Mouse (Mus musculus) yolk sac, embryonic 10.5 days (tissue): ENCODE measurements at regions not wholly inside any gene's neighbourhood (a gene's known extent, or its start where the extent isn't known, plus 50 kb on each side); places are given as distances from the start of the nearest gene placed in this dataset.
A peak's percentile ranks its signal among the peaks of the same experiment; 100 is the strongest.

Experiments used
- DNase-seq: peaks from one replicate; pipeline ENCODE4 v3.0.0-alpha.2; 2017; ENCODE audit warnings: low spot score

DNA sequence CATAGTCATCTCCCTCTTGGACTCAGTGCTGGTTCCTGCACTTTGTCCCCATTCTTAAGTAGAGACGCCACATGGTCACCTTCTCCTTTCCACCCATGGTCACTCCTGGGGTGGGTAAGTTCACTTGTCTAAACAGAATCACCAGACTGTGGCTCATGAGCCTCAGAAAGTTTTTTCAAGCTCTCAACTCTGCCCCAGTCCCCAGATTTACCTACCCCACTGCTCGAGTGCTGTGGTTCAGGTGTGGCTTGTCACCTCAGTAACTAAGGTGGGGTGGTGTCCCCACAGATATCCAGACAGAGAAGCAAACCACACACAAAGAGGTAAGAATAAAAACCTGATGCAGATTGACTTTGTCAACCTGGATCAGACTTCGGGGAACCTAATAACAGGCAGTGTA, 87.6 kb downstream of the Rpl10-ps3 start:
- no peak for DNase-seq

DNA sequence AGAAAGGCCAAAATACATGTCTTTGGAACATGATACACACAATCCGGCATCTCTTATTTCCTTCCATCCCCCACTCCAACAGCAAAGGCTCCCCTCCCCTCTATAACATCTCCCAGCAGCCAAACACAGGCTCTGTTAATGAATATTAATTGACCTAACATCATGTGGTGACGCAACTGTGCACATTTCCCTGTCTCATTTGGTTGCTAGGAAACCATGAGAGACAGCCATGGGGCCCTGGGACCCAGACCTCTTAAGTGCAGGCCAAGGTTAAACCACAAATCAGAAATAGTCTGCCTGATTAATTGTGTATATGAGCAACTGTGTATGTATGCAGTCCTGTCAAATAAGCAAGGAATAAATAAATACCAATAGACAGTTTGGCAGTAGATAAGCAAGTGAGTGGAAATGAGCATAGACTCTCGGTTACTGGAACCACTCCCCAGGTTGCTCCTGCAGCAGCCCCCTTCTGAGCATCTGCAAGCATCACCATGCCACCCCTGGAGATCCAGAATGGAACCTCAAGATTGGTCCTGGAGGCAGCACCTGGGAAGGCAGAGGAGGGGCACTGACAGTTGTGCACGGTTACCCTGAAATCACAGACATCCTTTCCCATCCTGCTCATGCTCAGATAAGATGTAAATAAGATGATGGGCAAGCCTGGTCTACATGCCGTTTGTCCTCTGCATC, 99.6 kb downstream of the Rpl10-ps3 start:
- no peak for DNase-seq

DNA sequence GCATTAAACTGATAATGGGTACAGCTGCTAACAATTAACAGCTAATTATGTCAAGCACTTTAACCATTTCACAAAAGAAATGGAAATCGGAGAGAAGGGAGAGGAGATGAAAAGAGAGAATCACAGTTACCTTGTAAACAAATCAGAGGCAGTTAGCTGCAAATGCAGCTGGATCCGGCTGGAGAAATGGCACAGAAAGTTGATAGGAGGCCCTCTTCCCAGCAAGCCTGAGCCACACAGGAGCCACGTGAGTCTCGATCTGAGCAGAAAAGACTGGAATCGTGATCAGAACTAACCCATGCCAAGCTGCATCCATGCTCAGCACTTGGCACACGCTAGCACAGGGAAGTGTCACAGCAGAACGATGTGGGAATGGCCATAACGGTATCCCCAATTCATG, 103.8 kb downstream of the Rpl10-ps3 start:
- DNase-seq = no peak

DNA sequence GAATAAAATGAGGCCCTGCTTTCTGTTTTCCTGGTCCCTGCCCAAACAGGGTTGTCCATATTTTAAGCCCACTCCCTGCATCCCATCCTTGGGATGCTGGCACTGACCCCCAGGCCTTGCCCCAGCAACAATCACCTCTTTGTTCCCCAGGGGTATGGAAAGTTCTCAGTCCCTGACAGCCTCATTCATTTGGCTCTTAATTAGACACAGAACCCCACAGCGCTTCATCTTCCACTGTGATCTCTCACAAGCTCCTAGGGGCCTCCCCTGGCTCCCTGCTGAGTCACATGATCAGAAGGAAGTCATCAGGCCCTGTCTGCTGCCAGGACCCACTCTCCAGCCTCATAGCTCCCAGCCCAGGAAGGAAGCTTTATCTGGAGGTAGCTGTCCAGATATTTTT, 108.9 kb downstream of the Rpl10-ps3 start:
- DNase-seq = no peak

DNA sequence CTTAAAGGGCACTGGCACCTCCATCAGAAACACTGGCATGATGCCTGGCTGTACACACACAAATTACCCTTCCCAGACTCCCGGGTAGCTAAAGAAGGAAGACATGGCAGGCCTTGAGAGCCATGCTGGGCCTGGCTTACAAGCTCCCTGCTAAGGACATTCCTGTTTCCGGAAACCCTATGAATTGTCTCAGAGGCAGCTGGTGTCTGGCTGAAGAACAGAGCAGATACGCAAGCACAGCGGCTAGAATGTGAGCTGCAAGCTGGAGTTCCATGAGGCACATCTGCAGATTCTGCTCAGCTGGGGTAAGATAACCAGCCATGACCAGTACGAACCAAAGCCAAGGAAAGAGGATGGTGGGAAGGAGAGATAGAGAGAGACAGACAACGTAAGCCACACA, 110.1 kb downstream of the Rpl10-ps3 start:
- DNase-seq = no peak

DNA sequence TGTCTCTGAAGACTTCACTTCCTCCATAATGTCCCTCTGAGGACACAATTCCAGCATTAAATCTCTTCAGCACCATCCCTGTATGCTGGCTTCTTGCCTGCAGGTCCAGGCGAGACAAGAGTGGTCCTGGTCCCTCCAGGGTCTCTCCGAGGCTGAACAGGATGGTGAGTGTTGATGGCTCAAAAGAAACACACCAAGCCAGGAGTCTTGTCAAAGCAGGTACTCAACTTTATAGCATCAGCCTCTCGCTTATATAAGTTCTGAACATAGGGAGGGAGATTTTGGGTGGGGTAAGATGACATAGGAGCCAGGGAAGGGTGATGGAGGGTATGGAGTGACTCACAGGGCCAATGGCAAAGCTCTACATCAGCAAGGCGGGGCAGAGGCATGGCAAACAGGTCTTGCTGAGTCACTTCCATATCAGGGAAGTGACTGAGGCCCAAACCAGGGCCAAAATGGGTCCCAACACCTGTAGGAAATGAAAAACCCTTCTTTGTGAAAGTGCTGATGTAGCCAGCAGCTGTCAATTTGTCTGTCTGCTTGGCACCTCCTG, 111.7 kb downstream of the Rpl10-ps3 start:
- no peak for DNase-seq

DNA sequence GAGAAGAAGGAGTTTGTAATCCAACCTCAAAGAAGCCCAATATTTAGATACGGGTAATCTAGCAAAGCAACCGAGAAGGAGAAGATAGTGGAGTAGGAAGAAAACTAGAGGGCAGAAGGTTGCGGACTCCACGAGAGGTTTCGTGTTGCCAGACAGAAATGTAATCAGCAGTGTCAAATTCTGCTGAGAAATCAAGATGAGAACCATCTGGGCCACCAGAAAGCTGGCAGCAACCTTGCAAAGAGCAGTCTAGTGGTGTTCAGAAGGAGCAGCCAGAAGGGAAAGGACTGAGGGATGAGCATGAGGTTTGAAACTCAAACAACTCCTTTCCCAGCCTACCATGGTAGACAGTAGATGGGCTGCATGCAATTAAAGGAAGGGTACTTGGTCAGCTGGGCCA, 134.3 kb downstream of the Rpl10-ps3 start:
- no peak for DNase-seq

DNA sequence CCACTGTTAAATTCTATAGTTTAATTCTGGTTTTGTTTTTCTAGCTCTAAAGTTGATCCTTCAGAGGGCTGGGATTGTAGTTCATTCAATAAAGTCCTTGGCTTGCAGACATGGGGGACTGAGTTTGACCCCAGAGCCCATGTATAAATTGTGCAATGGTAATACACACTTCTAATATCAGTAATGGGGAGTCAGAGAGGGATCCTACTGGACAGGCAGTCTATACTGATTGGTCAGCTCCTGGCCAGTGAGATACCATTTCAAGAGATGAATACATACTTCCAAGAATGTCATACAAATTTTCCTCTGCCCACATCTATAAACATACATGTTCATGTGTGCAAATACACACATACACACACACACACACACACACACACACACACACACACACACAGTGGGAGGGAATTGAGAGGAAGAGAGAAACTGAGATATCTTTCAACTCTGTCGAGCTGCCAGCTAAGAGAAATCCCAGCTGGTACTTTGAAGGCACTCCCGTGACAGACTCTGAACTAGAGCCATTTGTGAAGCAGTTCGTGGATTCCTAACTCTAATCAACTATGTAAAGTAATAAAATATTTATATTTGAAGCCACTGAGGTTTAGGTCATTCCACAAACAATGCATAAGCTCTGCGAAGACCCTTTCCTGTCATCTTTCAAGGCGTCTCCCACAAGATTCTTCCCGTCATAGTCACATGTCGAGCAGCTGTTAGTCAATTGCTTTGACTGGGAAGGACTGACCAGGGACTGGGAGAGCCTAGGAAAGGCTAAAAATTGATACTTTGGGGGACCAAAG, 145.1 kb downstream of the Rpl10-ps3 start:
- no peak for DNase-seq

DNA sequence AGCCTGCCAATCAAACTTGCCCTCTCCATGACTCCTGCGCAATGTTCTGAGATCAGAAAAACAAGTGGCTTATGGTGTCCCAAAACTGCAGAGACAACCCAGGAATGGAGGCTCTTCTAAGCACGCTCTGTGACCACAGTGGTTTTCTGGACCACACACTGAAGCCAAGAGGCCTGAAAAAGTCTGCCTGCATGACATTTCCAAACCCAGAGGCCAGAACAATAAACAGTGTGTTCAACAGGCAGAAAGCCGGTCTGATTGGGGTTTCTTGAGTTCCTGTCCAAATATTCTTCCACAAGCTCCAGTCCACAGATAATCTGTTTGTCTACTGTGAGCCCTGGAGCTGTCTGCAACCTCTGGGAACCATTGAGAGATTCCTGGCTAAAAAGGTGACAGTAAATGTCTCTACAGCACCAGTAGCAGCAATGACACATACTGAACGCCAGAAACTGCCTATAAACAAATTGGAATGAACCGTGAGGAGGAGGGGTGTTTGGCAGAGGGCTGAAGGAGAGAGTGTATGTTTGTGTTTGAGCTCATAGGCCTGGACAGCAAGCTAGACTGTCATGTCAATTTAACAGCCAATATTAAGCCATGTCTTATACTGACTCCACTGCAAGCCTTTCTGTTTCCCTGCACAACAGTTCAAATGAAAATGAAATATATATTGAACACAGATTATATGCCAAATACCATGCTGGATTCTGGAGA, 152.2 kb downstream of the Rpl10-ps3 start:
- no peak for DNase-seq

DNA sequence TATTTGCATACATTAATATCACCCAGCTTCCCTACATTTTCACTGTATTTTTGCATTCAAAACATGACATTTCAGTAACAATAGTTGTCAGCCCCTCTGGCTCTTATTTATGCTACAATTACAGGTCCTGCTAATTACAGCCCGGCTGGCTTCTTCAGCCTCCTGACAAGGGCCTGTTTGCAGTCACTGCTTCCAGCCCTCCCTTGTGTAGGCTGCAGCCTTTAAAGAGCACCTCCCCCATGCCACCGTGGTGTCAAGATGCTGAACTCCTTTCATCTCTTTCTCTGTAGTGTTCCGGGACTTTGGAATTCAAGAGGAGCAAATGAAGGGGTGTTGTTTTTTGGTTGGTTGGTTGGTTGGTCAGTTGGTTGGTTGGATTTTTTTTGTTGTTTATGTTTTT, 153.6 kb downstream of the Rpl10-ps3 start:
- no peak for DNase-seq

DNA sequence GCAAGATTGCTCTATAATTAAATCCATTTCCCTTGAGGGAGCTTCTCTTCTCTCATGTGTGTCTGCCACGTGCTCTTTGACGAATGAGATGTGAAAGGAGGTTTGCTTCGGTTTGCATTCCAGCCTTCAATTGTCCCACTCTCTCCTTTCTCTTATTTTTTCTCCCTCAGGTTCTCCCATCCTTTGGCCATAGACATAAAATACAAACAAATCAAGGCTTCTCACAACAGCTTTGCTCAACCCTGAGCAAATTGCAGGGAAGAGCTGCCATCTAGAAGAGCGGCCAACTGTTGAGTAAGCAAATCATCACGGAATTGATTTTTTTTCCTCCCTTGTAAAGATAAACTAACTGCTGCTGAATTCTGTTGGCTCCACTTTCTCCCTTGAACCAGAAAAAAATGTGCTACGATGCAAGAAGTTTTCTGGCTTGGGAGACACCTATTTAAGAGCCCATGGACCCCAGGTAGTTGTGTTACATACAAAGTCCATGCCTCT, 156.1 kb downstream of the Rpl10-ps3 start:
- no peak for DNase-seq

DNA sequence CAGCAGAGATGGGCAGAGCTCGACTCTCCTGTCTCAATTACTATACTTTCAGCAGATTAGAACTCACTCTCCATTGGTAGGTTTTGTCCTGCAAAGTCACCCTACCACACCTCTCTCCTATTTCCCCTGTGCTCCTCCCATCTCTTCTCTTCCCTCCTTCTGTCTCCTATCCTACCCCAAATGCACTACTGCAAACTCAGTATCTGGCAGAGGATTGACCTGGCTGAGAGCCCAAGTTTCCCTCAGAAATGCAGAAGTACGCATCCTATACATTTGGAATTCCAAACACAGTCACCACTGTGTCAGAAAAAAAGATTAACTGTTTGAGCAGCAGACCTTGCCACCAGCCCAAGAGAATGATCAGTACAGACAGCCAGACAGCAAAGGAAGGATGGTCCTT, 163.4 kb downstream of the Rpl10-ps3 start:
- no peak for DNase-seq

DNA sequence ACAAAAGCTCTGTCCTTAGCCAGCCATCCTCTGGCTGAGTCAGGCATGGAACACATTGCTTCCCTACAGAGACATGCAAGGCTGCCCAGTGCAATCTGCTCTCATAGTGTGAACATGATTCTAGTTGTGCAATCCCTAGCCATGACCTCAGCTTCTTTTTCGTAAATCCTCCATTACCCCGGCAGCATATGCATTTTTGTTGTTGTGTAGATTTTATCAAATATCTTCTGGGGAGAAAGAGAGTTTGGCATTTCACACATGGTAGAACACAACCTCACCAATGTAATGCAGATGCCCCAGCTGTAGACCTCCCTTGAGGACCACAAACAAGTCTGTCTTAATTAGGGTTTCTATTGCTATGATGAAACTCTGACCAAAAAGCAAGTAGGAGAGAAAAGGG, 168.6 kb downstream of the Rpl10-ps3 start:
- DNase-seq = no peak

DNA sequence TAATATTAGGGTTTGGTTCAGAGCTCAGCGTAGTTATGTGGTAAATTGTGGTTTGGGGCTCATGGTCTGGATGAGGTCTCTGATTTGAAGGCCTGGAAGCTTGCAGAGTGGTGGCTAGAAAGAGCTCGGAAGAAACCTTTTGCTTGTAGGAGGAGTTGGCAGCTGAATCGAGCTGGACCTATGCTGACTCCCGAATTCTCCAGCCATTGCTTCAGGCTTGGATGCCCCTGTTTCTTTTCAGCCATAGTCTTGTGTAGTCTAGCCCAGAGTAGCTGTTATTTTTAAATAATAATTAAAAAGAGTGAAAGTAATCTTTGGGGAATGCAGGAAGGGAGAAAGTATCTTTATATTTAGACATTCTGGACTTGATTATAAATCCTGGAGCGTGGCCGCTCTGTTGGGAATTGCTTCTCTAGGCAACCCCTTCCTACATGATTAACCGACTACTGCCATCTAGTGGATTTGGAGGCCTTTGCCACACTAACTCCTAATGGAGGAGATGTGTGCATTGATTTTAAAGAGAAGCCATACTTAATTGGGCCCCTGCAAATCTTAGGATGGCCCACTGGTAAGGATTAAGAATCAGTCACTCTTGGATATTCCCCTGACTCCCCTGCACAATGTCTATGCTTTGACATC, 172.8 kb downstream of the Rpl10-ps3 start:
- DNase-seq = peak; percentile 53

DNA sequence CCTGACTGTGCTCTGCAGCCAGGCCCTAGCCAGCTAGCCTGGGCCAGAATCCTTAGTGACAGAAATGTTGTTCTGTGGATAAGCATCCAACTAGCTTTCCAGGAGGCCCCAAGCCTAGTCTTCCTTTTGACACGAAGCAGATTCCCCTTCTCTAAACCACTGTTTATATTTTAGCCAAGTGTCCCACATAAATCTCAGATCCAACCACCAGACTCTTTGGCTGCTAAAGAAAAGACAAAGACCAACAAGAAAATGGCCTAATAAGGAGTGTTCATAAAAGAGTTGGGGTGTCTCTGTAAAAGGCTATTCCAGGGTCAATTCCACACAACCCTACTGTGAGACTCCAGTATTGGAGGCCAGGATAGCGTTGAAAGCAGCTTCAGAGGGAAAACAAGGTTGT, 173.6 kb downstream of the Rpl10-ps3 start:
- peak; percentile 23 for DNase-seq

DNA sequence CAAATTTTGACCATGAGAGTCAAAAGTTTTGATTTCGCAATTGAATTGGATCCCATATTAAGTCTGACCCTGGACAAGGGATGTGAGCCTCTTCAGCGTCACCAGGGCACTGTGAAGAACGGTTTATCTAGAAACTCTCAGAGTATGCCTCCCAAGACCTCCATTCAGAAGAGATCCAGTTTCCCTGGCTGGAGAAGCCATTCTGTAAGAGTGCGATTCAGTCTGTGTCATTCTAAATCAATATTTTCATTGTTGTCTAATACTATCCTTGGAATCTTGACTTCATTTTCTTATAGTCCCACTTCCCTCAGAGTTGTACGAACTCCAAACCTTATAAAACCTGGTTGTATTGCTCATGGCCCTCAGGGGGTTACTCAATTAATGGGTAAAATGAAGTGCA, 174.1 kb downstream of the Rpl10-ps3 start:
- DNase-seq = no peak

DNA sequence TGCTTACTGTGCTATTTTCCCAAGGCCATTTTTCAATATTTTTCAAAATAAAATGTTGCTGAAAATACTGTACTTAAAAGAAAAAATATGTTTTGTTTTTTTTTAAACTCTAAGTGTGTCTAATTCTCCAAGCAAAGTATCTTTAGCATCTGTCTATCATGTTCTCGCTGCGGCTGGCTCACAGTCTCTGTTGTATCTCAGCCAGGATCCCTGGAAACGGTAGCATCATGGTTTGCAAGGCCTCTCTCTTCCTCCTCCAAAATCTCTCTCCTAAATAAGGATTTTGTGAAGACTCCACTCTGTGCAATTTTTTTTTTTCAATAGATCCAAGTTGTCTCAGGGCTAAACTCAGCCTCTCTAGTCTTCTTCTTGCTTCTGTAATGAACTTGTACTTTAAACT, 190.2 kb downstream of the Rpl10-ps3 start:
- no peak for DNase-seq

DNA sequence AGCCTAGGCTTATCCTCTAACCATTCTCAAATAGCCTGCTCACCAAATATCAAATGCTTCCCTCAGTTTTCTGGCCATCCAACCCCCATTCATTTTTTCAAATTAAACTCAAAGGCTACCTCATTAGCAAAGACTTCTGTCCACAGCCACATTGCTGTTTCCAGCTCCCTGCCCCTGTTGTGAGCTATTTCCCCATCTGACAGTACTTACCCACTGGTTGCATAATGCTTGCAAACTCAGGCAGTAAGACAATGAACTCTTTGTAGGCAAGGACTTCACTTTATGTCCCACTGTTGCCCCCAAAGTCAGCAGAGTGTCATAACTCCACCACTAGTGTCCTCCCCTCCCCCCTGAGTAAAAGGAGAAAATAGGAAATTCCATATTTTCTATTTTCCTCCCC, 194.7 kb downstream of the Rpl10-ps3 start:
- no peak for DNase-seq

DNA sequence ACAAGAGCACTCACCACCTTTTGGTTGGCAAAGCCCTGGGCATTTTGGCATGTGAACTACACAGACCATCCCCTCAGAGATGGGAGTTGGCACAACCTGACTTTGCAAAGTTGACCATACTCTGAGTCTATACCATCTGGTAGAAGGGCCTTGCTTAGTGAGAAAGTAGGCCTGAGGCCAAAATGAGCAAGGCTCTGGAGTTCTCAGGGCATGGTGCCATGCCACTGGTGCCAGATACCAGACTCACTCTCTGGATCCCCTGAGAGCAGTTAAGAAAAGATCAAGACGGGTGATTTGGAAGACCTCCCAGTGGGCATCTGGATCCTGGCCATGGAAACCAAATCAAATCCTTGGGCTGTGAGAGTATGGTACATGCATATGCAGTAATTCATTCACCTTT, 202.0 kb downstream of the Rpl10-ps3 start:
- no peak for DNase-seq

DNA sequence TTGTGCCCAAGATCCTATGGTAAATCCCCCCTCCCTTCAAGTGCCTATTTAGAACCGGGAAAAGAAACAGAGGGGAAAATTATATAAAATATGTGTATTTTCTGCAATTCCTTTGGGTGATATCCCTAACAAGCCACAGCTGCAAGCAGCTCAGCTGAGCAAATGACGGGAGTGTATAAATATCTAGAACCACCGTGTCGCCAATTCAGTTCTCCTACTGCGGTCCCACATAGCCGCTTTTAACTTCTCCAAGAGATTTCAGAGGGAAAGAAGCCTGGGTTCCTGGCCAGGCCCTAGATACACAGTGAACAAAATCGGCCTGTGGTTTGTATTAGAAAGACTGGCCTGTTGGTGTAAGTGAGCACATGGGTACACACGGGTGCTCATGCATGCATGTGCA, 202.7 kb downstream of the Rpl10-ps3 start:
- DNase-seq = no peak

DNA sequence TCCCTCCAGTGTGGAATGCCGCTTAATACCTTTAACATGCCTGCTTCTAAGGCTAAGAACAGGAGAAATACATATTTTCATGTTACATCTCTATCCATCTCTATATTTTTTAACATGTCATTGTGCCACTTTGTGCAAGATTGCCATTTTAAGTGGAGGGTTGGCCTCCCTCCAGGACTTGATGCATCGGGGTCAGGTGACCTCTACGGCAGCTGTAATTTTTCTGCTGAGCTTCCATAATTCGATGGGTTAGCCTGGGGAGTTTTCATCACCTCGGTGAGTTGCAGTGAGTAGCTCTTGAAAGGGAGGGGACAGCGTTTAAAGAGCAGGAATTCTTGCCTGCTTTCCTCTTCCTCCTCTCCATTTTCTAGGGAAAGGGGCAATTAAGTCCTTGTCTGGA, 203.6 kb downstream of the Rpl10-ps3 start:
- no peak for DNase-seq

DNA sequence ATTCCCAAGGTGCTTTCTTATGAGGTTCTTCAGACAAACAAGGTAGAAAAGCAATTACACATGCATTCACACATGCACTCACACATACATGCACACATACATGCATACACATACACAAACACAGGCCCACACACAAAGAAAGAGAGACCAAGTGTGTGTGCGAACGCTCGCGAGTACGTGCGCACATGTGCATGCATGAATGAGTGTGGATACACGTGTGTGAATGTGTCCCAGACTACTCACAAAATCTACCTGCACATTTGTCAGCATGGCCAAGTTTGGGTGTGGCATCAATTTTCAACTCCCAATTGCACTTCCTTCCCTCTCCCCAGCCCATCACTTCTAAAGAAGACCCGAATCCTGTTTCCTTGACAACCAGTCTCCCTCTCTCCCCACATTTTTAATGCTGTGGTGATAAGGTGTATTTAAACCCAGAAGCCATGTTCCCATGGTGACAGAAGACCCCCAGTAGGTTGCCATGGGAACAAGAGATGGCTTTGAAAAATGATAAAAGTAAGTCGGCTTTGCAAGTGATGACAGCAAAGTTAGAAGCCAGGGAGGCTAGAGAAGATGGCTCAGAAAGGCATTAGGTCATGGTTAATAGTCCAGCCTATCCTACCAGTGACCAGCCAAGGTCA, 206.3 kb downstream of the Rpl10-ps3 start:
- DNase-seq = no peak
